Mouse (Mus musculus): ENCODE data around the gene Col15a1.

Gene Col15a1

GRCm38 (mm10) chr4:47228945-47229344, 21.0 kb downstream of the Col15a1 start:
- DNase-seq (ENCODE audit: inconsistent age in 2 of 2, low spot score in 1 of 2): peak in 1 of 2 experiments; percentile 24

DNA sequence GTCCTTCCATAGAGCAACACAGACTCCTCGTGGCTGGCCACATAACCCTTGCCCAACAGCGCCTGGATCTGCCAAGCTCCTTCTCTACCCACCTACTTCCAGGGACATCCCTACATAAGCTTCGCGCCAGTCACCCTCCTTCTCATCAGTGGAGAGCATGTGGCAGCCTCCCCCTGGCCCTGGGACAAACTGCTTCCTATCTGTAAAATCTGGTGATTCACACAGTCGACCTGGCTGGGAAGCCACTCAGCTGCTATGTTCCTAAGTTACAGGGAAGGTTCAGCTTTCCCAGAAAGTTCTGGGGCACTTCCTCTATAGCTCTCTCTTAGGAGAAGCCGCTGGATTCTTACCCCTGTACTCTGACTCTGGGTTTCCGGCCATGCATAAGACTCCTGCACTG, 22.5 kb downstream of the Col15a1 start:
- peak in 1 of 2 experiments; percentile 43 for DNase-seq (ENCODE audit: inconsistent age in 2 of 2, low spot score in 1 of 2)

DNA sequence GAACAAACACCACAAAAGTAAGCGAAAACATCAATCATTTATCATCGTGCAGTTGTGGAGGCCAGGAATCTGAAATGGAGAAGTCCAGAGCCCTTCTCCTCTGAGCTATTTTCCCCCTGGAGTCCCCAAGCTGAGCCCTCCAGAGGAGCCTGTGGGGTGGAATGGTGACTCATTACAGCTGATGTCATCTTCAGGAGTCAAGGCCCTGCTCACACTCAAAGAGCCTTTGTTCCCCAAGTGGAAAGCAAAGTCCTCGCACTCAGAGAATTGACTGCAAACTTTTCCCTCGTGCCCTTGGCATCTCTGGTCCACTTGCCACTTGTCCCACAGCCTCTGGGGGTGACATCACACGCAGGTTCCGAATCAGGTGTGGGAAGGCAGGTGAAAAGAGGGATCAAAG, 23.4 kb downstream of the Col15a1 start:
- peak; percentile 61 to 84 for DNase-seq (ENCODE audit: inconsistent age in 2 of 2, low spot score in 1 of 2)

DNA sequence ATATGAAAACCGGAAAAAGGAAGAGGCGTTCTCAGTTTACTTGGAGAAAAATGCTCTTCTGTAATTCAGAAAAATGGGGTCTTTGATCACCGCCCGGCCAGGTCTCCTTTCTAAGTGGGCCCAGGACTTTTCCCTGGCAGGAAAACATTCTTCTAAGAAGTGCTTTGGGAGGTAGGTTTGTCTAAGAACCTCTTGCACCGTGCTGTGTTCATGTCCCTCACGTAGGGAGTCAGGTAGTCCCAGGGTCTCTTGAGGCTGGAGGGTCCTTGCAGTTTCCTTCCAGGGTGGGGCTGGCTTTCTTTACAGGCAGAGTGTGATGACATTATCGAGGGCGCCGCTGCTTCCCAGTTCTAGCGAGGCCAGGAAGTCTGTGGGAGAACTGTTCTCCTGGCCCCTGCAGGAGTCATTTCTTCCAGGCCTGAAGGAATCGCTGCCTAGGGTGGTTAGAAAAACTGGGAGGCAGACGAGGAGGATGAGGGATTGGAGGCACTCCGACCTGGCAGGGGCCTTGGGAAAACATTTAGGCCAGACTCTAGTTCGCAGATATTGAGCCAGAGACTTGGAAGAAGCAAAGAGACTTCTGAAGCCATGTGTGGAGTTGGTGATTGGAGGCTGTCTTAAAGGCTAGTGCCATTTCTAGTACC, 25.4 kb downstream of the Col15a1 start:
- peak in 1 of 2 experiments; percentile 44 for DNase-seq (ENCODE audit: inconsistent age in 2 of 2, low spot score in 1 of 2)

DNA sequence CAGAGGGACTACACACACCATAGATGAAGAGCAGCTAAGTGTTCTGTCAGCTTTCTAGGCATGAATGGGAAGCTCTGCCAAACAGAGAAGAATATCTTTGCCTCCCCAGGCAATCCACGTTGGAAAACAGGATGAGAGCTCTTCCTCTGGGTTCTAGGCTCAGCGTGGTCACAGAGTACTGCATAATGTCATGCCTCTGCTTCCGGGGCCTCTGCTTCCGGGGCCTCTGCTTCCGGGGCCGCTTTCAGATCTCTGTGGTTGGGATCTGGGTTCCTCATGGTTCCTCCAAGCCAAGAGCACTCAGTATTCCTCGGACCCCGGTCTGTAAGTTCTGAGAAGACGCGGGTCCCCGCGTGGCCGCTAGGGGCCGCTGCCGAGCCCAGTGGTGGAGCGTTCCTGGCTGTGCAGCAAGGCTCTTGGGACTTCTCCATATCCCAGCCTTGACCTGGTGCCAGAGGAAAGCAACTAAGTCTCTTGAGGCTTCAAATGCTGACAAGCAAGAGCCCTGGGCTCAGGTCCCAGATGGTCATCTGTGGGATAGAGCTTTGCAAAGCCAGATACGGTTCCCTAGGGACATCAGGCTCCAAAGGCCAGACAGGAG, 26.8 kb downstream of the Col15a1 start:
- DNase-seq (ENCODE audit: inconsistent age in 2 of 2, low spot score in 1 of 2): peak; percentile 87 to 96

- no peak for DNase-seq (ENCODE audit: inconsistent age in 2 of 2, low spot score in 1 of 2)
Observed at GRCm38 (mm10) chr4:47235312-47235711, 27.4 kb downstream of the Col15a1 start.

DNA sequence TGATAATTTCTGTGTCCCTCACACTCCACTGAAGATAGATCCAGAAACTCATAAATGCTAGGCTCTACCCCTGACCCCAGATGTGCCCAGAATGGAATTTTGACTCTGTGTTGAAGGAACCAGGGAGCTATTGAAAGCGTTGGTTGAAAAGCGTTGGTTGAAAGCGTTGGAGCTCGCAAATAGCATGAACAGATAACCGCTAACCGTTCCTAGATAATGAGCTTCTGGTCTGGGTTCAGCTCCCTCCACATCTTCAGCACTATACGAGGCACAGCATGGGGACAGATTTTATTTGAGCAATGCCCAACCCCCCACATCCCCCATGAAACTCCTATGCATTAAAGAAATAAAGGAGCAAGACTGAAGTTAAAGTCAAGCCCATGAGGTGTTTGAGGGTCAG, 28.1 kb downstream of the Col15a1 start:
- no peak for DNase-seq (ENCODE audit: inconsistent age in 2 of 2, low spot score in 1 of 2)

DNA sequence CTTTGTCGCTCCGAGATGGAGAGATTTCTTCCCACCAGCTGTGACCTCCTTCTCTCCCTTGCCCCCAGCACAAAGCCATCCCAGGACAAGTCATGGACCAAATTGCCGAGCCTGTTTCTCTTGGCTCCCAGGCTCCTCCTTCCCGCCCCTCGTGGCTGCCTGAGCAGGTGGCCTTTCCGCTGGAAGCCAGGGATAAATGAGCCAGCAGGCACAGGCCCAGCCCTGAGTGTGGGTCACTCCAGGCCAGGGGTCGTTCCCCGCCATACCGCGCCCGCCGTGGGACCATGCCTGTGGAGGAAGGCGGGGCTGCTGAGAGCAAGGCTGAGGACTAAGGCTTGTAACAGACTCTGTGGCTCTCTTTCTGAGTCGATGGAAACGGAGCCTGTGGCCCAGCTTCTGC, 29.3 kb downstream of the Col15a1 start:
- peak in 1 of 2 experiments; percentile 53 for DNase-seq (ENCODE audit: inconsistent age in 2 of 2, low spot score in 1 of 2)

DNA sequence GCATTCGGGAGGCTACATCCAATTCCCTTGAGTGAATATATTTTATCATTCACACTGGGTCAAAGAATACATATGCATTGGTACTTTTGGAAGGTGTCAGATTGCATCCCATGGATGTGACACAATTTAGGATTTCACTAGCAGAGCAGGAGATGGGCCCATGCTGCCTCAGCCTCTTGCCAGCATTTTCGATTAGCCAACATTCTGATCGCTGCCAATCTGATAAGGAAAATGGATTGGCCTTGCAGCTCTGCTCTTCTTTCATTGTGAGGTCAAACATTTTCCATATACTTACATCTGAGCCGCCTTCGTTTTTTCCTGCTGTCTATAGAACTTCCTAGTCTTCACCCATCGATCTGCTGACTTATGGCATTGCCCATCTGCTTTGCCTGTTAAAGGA, 31.2 kb downstream of the Col15a1 start:
- DNase-seq (ENCODE audit: inconsistent age in 2 of 2, low spot score in 1 of 2): peak in 1 of 2 experiments; percentile 87

GRCm38 (mm10) chr4:47240901-47241300, 32.9 kb downstream of the Col15a1 start:
- no peak for DNase-seq (ENCODE audit: inconsistent age in 2 of 2, low spot score in 1 of 2)

DNA sequence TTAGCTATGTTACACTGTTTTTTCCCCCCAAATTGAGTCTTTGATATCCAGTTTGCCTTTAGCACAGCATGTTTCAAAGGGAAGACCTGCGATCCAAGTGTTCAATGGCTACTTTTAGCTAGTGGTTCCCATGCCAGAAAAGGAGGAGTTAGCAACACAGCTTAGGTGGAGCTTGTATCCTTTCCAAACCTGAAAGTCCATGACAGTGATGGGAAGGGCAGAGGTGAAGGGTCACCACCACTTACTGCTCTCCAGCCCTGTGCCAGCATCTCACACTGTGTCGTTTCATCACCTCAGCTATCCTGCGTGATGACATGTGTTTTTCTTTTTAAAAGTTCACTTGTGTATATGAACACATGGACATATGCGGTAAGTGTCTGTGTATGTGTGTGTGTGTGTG, 34.2 kb downstream of the Col15a1 start:
- DNase-seq (ENCODE audit: inconsistent age in 2 of 2, low spot score in 1 of 2): peak in 1 of 2 experiments; percentile 68

DNA sequence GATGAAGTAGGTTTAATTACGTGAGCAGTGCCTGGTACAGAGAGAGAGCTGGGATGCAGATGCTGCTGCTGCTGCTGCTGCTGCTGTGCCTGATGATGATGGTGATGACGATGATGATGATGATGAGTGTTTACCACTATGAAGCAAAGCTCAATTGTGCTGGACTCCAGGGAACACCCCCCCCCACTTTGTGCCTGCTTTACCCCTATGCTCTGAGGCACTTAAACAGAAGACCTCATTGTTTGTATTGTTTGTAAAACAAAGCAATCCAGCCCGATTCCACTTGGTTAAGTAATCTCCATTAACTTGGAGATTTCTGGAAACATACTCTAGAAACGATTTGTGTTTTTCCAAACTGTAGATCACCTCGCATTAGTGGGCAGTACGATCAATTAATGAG, 36.7 kb downstream of the Col15a1 start:
- no peak for DNase-seq (ENCODE audit: inconsistent age in 2 of 2, low spot score in 1 of 2)

DNA sequence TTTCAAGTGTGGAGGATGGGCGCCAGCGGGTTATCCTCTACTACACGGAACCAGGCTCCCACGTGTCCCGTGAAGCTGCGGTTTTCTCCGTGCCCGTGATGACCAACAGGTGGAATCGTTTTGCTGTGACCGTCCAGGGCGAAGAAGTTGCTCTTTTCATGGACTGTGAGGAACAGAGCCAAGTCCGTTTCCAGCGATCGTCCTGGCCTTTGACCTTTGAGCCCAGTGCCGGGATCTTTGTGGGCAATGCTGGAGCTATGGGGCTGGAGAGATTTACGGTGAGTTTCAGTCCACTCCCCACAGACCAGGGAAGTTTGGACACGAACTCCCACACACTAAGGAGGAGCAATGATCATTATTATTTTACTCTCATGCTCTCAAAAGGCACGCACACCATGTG, 37.7 kb downstream of the Col15a1 start:
- no peak for DNase-seq (ENCODE audit: inconsistent age in 2 of 2, low spot score in 1 of 2)

GRCm38 (mm10) chr4:47246811-47247210, 38.9 kb downstream of the Col15a1 start:
- no peak for DNase-seq (ENCODE audit: inconsistent age in 2 of 2, low spot score in 1 of 2)

GRCm38 (mm10) chr4:47247574-47247973, 39.6 kb downstream of the Col15a1 start:
- DNase-seq (ENCODE audit: inconsistent age in 2 of 2, low spot score in 1 of 2): no peak

- DNase-seq (ENCODE audit: inconsistent age in 2 of 2, low spot score in 1 of 2): peak in 1 of 2 experiments; percentile 69
Observed at GRCm38 (mm10) chr4:47249193-47249592, 41.2 kb downstream of the Col15a1 start.

DNA sequence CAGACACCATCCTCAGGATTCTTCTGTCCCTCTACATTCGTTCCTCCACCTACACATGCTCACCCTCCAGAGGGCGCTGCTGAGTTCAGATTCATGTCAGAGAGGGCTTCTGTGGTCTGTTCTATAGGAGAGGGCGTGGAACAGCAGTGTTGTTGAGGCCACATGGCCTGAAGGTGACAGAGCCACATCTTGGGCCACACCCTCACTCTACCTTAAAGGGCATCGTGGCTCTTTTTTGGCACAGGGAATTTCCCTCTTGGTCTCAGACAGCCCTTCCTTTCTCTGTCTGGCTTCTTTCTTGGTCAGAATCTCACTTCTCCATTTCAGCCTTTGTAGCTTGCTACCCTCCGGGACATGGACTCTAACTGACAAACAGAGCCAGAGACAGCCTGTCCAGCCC, 43.1 kb downstream of the Col15a1 start:
- peak; percentile 78 to 92 for DNase-seq (ENCODE audit: inconsistent age in 2 of 2, low spot score in 1 of 2)

DNA sequence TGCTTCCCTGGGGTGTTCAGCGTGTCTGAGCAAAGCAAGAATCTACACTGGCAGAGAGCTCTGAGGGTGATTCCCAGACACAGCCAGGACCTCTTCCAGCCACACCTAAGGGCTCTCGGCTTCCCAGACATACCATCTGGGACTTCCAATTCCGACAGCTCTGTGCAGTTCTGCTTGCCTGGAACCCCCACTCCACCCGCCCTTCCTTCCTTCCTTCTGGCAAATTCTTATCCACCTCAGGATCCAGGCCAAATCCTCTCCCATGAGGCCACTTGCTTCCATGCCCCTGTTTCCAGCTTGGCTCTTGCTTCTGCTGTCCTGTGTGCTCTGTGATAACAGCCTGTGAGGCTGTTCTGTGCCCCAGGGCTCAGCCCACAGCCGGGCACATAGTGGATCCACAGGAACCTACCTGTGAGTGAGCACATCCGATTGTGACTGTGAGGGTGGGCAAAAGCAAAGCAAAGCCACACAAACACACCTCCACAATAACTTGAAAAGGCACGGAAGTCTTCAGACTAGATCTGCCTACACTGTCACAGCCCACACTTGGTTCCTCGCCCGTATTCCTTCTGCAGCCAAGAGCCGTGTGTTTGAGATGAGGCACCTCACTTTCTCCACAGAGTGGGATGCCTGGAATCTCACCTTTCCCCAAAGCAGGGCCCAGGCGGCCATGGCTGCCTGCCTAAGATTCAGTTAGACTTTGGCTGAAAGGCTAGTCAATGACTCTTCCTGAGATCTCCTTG, 43.9 kb downstream of the Col15a1 start:
- DNase-seq (ENCODE audit: inconsistent age in 2 of 2, low spot score in 1 of 2): peak; percentile 43 to 75

GRCm38 (mm10) chr4:47252627-47253026, 44.7 kb downstream of the Col15a1 start:
- no peak for DNase-seq (ENCODE audit: inconsistent age in 2 of 2, low spot score in 1 of 2)

GRCm38 (mm10) chr4:47255641-47256040, 47.7 kb downstream of the Col15a1 start:
- peak; percentile 78 to 94 for DNase-seq (ENCODE audit: inconsistent age in 2 of 2, low spot score in 1 of 2)

- DNase-seq (ENCODE audit: inconsistent age in 2 of 2, low spot score in 1 of 2): no peak
Observed at GRCm38 (mm10) chr4:47258201-47258600, 50.2 kb downstream of the Col15a1 start.

DNA sequence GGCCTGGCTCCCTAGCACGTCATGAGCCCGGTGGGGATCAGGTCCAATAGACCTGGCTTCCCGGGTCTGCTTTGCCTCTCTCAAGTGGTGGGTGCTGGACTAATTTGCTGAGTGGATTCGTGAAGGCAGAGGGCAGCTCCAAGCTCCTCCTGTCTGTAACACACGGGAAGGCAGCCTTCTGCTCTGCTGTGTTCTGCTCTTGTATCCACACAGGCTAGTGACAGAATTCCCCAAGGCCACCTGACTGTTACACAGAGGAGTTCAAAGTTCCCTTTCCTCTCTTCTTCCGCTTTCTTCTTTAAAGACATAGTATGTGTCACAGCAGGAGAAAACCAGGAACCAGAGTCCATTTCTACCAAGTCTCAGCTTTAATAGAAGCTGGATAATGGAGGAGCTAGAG, 53.1 kb downstream of the Col15a1 start:
- peak in 1 of 2 experiments; percentile 63 for DNase-seq (ENCODE audit: inconsistent age in 2 of 2, low spot score in 1 of 2)

Data from adrenal gland, adult (tissue).